Mouse (Mus musculus): ENCODE measurements around the gene Cabcoco1.

DNA sequence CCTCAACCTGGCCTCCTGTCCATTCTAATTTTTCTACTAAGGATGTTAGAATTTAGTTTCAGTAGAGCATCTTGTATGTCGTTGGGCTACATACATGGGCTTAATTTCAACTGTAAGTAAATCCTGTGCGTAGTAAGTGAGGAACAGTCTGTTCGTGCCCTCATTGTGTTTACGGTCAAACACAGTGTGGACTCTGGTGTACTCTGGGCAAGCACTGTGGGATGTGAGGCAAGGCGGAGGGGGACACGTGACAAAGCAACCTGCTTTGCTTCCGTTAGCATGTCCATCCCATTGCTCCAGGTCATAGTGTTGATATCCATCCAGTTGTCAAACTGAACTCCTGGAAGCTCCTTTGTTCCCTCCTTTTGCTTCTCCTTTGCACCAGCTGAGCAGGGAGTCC lies 84.7 kb downstream of the Cabcoco1 start:
- TF ChIP-seq POLR2A (IDR thresholded peaks at IDR 0.05; ENCODE audit: extremely low read depth, insufficient read depth, low read length) = no peak
- TF ChIP-seq CTCF (IDR thresholded peaks at IDR 0.05; ENCODE audit: low read depth, low read length) = no peak

All from liver, adult 2 months (tissue).